Mouse (Mus musculus) heart, postnatal 10 days (tissue): ENCODE measurements at regions not wholly inside any gene's neighbourhood (a gene's known extent, or its start where the extent isn't known, plus 50 kb on each side); places are given as distances from the start of the nearest gene placed in this dataset.
A peak's percentile ranks its signal among the peaks of the same experiment; 100 is the strongest.

Source experiments
- DNase-seq, 2 experiments: peaks; one replicate each; pipeline ENCODE4 v3.0.0; 2021
- intact Hi-C: fragments of 180-260 bp; cut with DNase I; formaldehyde crosslinking; loops from one replicate; pipeline ENCODE4 v1.15.1; 2025

- DNase-seq: no peak
- intact Hi-C loops: no loop called here
Measured at GRCm38 (mm10) chr2:3930650-3931049, 86.9 kb upstream of the Frmd4a start.

GRCm38 (mm10) chr2:3940786-3941185 is 76.7 kb upstream of the Frmd4a start:
- no peak for DNase-seq

GRCm38 (mm10) chr2:3941496-3941895 is 76.0 kb upstream of the Frmd4a start:
- intact Hi-C loops: no loop called here
- DNase-seq: no peak

More at GRCm38 (mm10) chr2:3940786-3941185, 76.7 kb upstream of the Frmd4a start:
- intact Hi-C loops: no loop called here

- intact Hi-C loops: no loop called here
- DNase-seq: no peak
Measured at GRCm38 (mm10) chr2:3947432-3947831, 70.1 kb upstream of the Frmd4a start.

GRCm38 (mm10) chr2:3948331-3948730 is 69.2 kb upstream of the Frmd4a start:
- intact Hi-C loops: no loop called here
- DNase-seq: no peak

GRCm38 (mm10) chr2:3957491-3957890 is 60.0 kb upstream of the Frmd4a start:
- DNase-seq: no peak
- intact Hi-C loops: no loop called here

- intact Hi-C loops: no loop called here
Measured at GRCm38 (mm10) chr2:3958065-3958641, 59.4 kb upstream of the Frmd4a start.

GRCm38 (mm10) chr2:3958711-3959110 is 58.8 kb upstream of the Frmd4a start:
- no peak for DNase-seq
- intact Hi-C loops: no loop called here

More at GRCm38 (mm10) chr2:3958065-3958641, 59.4 kb upstream of the Frmd4a start:
- DNase-seq: peak; percentile 7 to 20

GRCm38 (mm10) chr2:3959181-3959580 is 58.3 kb upstream of the Frmd4a start:
- intact Hi-C loops: no loop called here
- no peak for DNase-seq

GRCm38 (mm10) chr2:3960213-3960612 is 57.3 kb upstream of the Frmd4a start:
- intact Hi-C loops: no loop called here
- no peak for DNase-seq

GRCm38 (mm10) chr2:3964351-3964750 is 53.2 kb upstream of the Frmd4a start:
- intact Hi-C loops: no loop called here

More at GRCm38 (mm10) chr2:3964351-3964750, 53.2 kb upstream of the Frmd4a start:
- no peak for DNase-seq
